Comparison of ENCODE assay signal across 8 mouse cellular contexts in genomic region chr1:179802610-179803512, GRCm38 (mm10). TPM values are rescaled to one million over a fixed set of nuclear protein-coding genes. Genes with fewer than 3 reads are reported as not detected.
DNase-seq lines count a peak whose midpoint lies in the region; ATAC-seq lines count a peak whose summit lies in the region.

Gm10518 (plus strand) TSS chr1:179803376.

- peak within 1 kb of the TSS; percentile 96 for H3K4me3 ChIP-seq in intestine, embryonic 15.5 days (replicated peaks)

- peak within 1 kb of the TSS; percentile 99 for H3K27ac ChIP-seq in intestine, embryonic 15.5 days

- ATAC-seq in intestine, embryonic 15.5 days: peak; percentile 76

- H3K4me1 ChIP-seq in intestine, embryonic 15.5 days (replicated peaks): peaks cover 14% of the 10 kb centered on the region

- WGBS in intestine, embryonic 15.5 days: under 1% methylated on average over 85 of the region's 94 CpGs

- peaks cover 8% of the 10 kb centered on the region; the same call in 1 of the 2 replicates for H3K36me3 ChIP-seq in intestine, embryonic 15.5 days

- H3K27me3 ChIP-seq in intestine, embryonic 15.5 days (replicated peaks): no peaks in the 10 kb centered on the region

- peak within 1 kb of the TSS; percentile 92 for H3K9ac ChIP-seq in intestine, embryonic 15.5 days

- DNase-seq in spleen, adult 12 weeks (ENCODE audit: low spot score): peak; percentile 65
- no peak for DNase-seq in spleen, adult 18-20 months
- peak; percentile 65 for DNase-seq in embryo, embryonic 9.5 days (ENCODE audit: extremely low spot score)
- peak; percentile 71 for DNase-seq in gastrocnemius, postnatal 25 days
- DNase-seq in left cerebral cortex, postnatal 36 days (ENCODE audit: low spot score in 2 of 2): peak; percentile 69 to 78
- peak; percentile 48 for DNase-seq in mesoderm, embryonic 11.5 days (ENCODE audit: low read depth, low spot score)
- DNase-seq in spleen, postnatal 10 days (ENCODE audit: low spot score in 2 of 2): peak; percentile 71 to 78

- intact Hi-C loops in left cerebral cortex, postnatal 36 days (cut with DNase I): loop anchor here (5.0 kb wide), 1 partner anchor 44 kb away; no protein-coding TSS in a partner anchor

- no peaks in the 10 kb centered on the region for H3K9me3 ChIP-seq in intestine, embryonic 15.5 days

- peak within 1 kb of the TSS; percentile 66 for H3K4me2 ChIP-seq in intestine, embryonic 15.5 days (replicated peaks)

RNA-seq across cellular contexts. Expression of gene Gm10518, which starts in this region (rescaled TPM):
- not detected for total RNA-seq in gastrocnemius, postnatal 25 days (2021)
- not detected in 2 replicates for polyA plus RNA-seq in intestine, embryonic 15.5 days (2015; fragmentation: Nextera tagmentation; extraction: Ambion mirVana)
- not detected for total RNA-seq in left cerebral cortex, postnatal 36 days (2021)

Comparison
In these comparisons a context has a peak if more than half of its experiments do, and no peak if none do; other contexts are left out.
1. DNase-seq: peak in spleen, adult 12 weeks (single experiment), embryo, embryonic 9.5 days (single experiment), mesoderm, embryonic 11.5 days (single experiment) and spleen, postnatal 10 days (2 of 2); none in spleen, adult 18-20 months (0 of 2).
2. Peak in DNase-seq in gastrocnemius, postnatal 25 days; RNA of the gene not detected or under 1 TPM.
3. Peak in ATAC-seq, H3K4me3 ChIP-seq, H3K27ac ChIP-seq, H3K9ac ChIP-seq and H3K4me2 ChIP-seq in intestine, embryonic 15.5 days; RNA of the gene not detected or under 1 TPM.
4. Peak in DNase-seq in left cerebral cortex, postnatal 36 days; RNA of the gene not detected or under 1 TPM.